Mouse (Mus musculus) limb, embryonic 12.5 days (tissue): ENCODE measurements around the gene Baz2a. TPM values are rescaled to one million over a fixed set of nuclear protein-coding genes. Genes with fewer than 3 reads are reported as not detected.

Experiments used
- ATAC-seq: fragments of 200-750 bp; cut with Nextera tagmentation; 2 replicates; pipeline ENCODE4 v1.8.0; 2017; ENCODE audit warnings: low read depth, moderate TSS enrichment; ENCODE audit not compliant: insufficient number of reproducible peaks, insufficient read depth, low FRiP score, low TSS enrichment
- H3K27ac ChIP-seq: fragments of 300-500 bp; sonication (generic); 2 replicates; pipeline ENCODE4 v1.5.1; 2016; ENCODE audit warnings: mild to moderate bottlenecking, moderate library complexity
- H3K27me3 ChIP-seq: fragments of 300-500 bp; sonication (generic); 2 replicates; pipeline ENCODE4 v1.6.1; 2016; ENCODE audit warnings: mild to moderate bottlenecking, moderate library complexity
- H3K36me3 ChIP-seq: fragments of 300-500 bp; sonication (generic); 2 replicates; pipeline ENCODE4 v1.6.1; 2016; ENCODE audit warnings: mild to moderate bottlenecking, moderate library complexity
- H3K4me1 ChIP-seq: fragments of 300-500 bp; sonication (generic); replicated peaks from 2 replicates; pipeline ENCODE4 v1.6.1; 2016
- H3K4me2 ChIP-seq: fragments of 300-500 bp; sonication (generic); 2 replicates; pipeline ENCODE4 v1.6.1; 2016; ENCODE audit warnings: mild to moderate bottlenecking, moderate library complexity
- H3K4me3 ChIP-seq: fragments of 300-500 bp; sonication (generic); replicated peaks from 2 replicates; pipeline ENCODE4 v1.5.1; 2016; ENCODE audit warnings: mild to moderate bottlenecking
- H3K9ac ChIP-seq: fragments of 300-500 bp; sonication (generic); replicated peaks from 2 replicates; pipeline ENCODE4 v1.6.1; 2016; ENCODE audit warnings: mild to moderate bottlenecking, moderate library complexity
- H3K9me3 ChIP-seq: fragments of 300-500 bp; sonication (generic); 2 replicates; pipeline ENCODE4 v1.6.1; 2016; ENCODE audit warnings: mild to moderate bottlenecking, moderate library complexity
- WGBS: fragments of 180-500 bp; shearing (Covaris S2); methylation state at CpG from one replicate; pipeline ENCODE4 v1.1.7; 2016; 5-methylcytosine and 5-hydroxymethylcytosine counted together
- polyA plus RNA-seq: library from polyadenylated mRNA; unstranded; fragments of >200 nt; fragmentation: Nextera tagmentation; extraction: Ambion mirVana; gene quantifications from 2 replicates; pipeline ENCODE4 v1.2.1, GENCODE M21; 2016

Gene Baz2a
- polyA plus RNA-seq, 1 experiment from 2014 or later, result 8.6 TPM

DNA sequence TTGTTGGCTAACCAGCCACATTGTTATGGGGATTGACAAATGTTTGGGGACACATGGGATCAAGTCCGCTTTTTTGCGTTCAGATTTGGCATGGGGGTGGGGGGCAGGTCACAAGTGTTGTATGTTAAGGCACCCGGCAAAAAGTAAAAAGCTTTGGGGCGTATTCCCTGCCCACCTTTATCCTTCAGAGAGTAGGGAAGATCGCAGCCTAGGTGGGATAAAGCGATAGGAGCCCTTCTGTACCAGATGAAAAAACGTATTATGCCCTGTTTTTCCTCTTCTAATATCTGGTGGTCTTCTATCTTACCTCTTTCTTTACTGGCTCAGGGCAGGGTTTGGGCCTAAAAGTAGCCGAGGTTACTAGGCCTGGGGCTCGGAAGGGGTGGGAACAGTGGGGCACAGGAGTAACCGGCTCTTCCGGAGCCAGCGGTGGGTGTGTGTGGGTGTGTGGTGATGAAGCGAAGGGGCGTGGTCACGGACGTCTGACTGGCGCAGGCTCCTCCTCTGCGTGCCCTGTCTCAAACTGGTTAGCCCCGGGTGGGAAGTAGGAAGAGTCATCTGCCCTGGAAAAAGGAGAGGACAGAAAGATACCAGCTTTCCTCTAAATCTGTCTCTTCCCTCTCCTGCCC lies 3.1 kb downstream of the Baz2a start:
- peak overlapping the region; percentile 45 for H3K27ac ChIP-seq
- peaks cover 52% of the 10 kb centered on the region for H3K4me1 ChIP-seq
- H3K9me3 ChIP-seq, result no peaks in the 10 kb centered on the region
- ATAC-seq, result peak; percentile 34; the same call in 1 of the 2 replicates
- H3K27me3 ChIP-seq, result no peaks in the 10 kb centered on the region
- WGBS, result 14% methylated on average over 19 of the region's 19 CpGs
- peak overlapping the region; percentile 85 for H3K4me3 ChIP-seq
- peaks cover 10% of the 10 kb centered on the region for H3K36me3 ChIP-seq
- peak overlapping the region; percentile 85 for H3K4me2 ChIP-seq
- H3K9ac ChIP-seq, result peak overlapping the region; percentile 27; the same call in 1 of the 2 replicates

DNA sequence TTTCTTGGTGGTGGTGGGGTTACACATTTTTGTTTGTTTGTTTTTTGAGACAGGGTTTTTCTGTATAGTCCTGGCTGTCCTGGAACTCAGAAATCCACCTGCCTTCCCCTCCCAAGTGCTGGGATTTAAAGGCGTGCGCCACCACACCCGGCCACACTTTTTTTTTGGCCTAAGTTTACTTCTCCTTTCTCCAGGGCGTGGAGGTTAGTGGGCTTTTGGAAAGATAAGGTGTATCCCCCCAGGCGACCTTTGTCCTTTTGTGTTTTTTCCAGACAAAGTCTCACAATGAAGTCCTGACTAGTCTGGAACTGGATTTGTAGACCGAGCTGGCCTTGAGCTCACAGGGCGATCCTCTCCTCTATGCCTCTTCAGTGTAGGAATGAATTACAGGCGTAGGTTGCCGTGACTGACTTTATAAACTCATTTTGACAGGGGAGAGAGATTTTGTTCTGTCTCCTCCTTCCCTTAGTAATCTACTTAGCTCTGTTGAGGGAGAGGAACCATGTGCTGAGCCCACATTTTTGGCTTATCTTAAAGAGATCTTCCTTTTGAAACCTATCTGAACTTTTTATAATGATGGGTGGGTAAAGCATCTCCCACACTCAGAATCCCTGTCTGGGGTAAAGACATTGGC lies 3.7 kb downstream of the Baz2a start:
- no peaks in the 10 kb centered on the region for H3K9me3 ChIP-seq
- H3K36me3 ChIP-seq, result peaks cover 4% of the 10 kb centered on the region
- peak overlapping the region; percentile 85; the same call in 1 of the 2 replicates for H3K4me3 ChIP-seq
- WGBS, result 38% methylated on average over 9 of the region's 9 CpGs
- H3K4me1 ChIP-seq, result peaks cover 52% of the 10 kb centered on the region
- H3K27ac ChIP-seq, result peak overlapping the region; percentile 45
- no peak for ATAC-seq
- H3K27me3 ChIP-seq, result no peaks in the 10 kb centered on the region
- H3K4me2 ChIP-seq, result peak overlapping the region; percentile 85
- no peak overlapping the region for H3K9ac ChIP-seq

GRCm38 (mm10) chr10:128096313-128096692 lies 4.9 kb downstream of the Baz2a start:
- WGBS, result 17% methylated on average over 4 of the region's 4 CpGs
- H3K4me3 ChIP-seq, result peak overlapping the region; percentile 100
- ATAC-seq, result no peak
- H3K27me3 ChIP-seq, result no peaks in the 10 kb centered on the region
- 0 out of 2 replicates have a peak, but pooled peaks cover 4% of the 10 kb centered on the region for H3K36me3 ChIP-seq
- no peaks in the 10 kb centered on the region for H3K9me3 ChIP-seq
- H3K4me1 ChIP-seq, result peaks cover 46% of the 10 kb centered on the region
- no peak overlapping the region for H3K9ac ChIP-seq
- H3K27ac ChIP-seq, result no peak overlapping the region
- peak overlapping the region; percentile 85 for H3K4me2 ChIP-seq

DNA sequence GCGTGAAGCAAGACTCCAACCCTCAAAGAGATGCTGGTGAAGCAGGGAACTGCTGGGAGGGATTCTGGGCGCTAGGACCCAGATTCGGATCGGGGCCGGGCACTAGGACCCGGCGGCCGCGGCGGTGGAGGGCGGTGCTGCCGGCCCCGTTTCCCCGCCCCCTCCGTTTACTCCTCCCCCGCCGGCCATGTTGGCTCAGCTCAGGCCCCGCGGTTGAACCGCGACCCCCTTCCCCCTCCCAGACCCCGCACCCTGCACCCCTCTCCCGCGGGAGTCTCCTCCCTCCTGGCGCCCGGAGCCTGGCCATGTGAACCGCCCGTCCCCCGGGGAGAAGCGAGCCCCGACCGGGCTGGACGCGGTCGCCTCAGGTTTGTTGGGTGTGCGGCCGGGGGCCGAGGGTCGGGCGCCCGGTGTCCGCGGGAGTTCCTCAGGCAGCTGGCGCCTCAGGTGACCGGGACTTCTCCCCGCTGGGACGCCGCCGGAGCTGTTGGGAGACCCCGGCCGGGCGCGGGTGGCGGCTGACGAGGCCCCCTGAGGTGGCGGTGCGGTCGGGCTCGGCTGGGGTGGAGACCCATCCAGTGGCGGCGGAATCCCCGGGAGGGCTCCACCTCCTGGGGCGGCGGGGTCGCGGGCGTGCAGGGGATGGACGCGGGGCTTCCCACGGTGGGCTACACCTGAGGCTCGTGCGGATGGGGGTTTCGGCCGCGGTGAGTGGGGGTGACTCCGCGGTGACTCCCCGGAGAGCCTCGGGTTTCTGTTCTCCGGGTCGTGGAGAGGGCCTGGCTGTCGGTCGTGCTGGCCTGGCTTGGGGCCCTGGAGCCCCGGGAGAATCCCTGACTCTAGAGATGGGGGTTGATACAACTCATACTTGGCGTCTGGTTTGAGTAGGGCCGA lies 5.6 kb downstream of the Baz2a start:
- Histone ChIP-seq H3K4me2 (peak overlapping the region; percentile 85), H3K27me3 (no peaks in the 10 kb centered on the region), H3K36me3 (0 out of 2 replicates have a peak, but pooled peaks cover 4% of the 10 kb centered on the region), H3K4me3 (peak overlapping the region; percentile 100), H3K9me3 (no peaks in the 10 kb centered on the region), H3K27ac (peak overlapping the region; percentile 82), H3K4me1 (peaks cover 40% of the 10 kb centered on the region), H3K9ac (peak overlapping the region; percentile 93)
- WGBS, result under 1% methylated on average over 73 of the region's 86 CpGs
- ATAC-seq, result peak; percentile 73

GRCm38 (mm10) chr10:128097587-128097971 lies 6.2 kb downstream of the Baz2a start:
- Histone ChIP-seq H3K36me3 (0 out of 2 replicates have a peak, but pooled peaks cover 4% of the 10 kb centered on the region), H3K27me3 (no peaks in the 10 kb centered on the region), H3K4me3 (peak overlapping the region; percentile 100), H3K4me1 (peaks cover 35% of the 10 kb centered on the region), H3K9ac (peak overlapping the region; percentile 93), H3K27ac (peak overlapping the region; percentile 82), H3K9me3 (no peaks in the 10 kb centered on the region), H3K4me2 (peak overlapping the region; percentile 85)
- 0% methylated on average over 13 of the region's 13 CpGs for WGBS
- ATAC-seq, result no peak

- Histone ChIP-seq H3K36me3 (peaks cover 68% of the 10 kb centered on the region), H3K9me3 (no peaks in the 10 kb centered on the region), H3K27ac (no peak overlapping the region), H3K27me3 (no peaks in the 10 kb centered on the region), H3K4me1 (no peaks in the 10 kb centered on the region), H3K4me2 (no peak overlapping the region), H3K9ac (no peak overlapping the region), H3K4me3 (no peak overlapping the region)
- no peak for ATAC-seq
- WGBS, result 90% methylated on average over 4 of the region's 4 CpGs
Observed at GRCm38 (mm10) chr10:128110103-128110761, 18.9 kb downstream of the Baz2a start.

GRCm38 (mm10) chr10:128111227-128111626 lies 19.9 kb downstream of the Baz2a start:
- Histone ChIP-seq H3K27me3 (no peaks in the 10 kb centered on the region), H3K4me2 (no peak overlapping the region), H3K36me3 (peaks cover 78% of the 10 kb centered on the region), H3K4me3 (no peak overlapping the region), H3K4me1 (no peaks in the 10 kb centered on the region), H3K9me3 (no peaks in the 10 kb centered on the region), H3K9ac (no peak overlapping the region), H3K27ac (no peak overlapping the region)
- ATAC-seq, result no peak

DNA sequence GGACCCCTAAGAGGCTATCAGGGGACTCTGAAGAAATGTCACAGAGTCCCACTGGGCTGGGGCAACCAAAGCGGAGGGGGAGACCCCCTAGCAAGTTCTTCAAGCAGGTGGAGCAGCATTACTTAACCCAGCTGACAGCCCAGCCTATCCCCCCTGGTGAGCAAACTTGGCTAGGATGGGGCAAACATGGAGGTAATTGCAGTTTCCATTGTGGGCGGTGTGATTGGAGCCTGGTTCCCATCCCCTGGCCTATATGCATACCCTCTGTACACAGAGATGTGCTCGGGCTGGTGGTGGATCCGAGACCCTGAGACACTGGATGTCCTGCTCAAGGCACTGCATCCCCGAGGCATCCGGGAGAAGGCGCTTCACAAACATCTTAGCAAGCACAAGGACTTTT lies 32.5 kb downstream of the Baz2a start:
- H3K27ac ChIP-seq, result no peak overlapping the region
- no peak overlapping the region for H3K4me3 ChIP-seq
- H3K9me3 ChIP-seq, result no peaks in the 10 kb centered on the region
- no peaks in the 10 kb centered on the region for H3K27me3 ChIP-seq
- no peaks in the 10 kb centered on the region for H3K4me1 ChIP-seq
- peaks cover 96% of the 10 kb centered on the region for H3K36me3 ChIP-seq
- no peak overlapping the region for H3K4me2 ChIP-seq
- no peak for ATAC-seq
- H3K9ac ChIP-seq, result no peak overlapping the region
- 92% methylated on average over 7 of the region's 7 CpGs for WGBS

- Histone ChIP-seq H3K9me3 (no peaks in the 10 kb centered on the region), H3K4me1 (no peaks in the 10 kb centered on the region), H3K27me3 (no peaks in the 10 kb centered on the region), H3K9ac (no peak overlapping the region), H3K4me2 (no peak overlapping the region), H3K27ac (no peak overlapping the region), H3K4me3 (no peak overlapping the region), H3K36me3 (peaks cover 94% of the 10 kb centered on the region)
- 91% methylated on average over 9 of the region's 9 CpGs for WGBS
- no peak for ATAC-seq
Observed at GRCm38 (mm10) chr10:128124831-128125230, 33.5 kb downstream of the Baz2a start.

- no peak overlapping the region for H3K27ac ChIP-seq
- no peaks in the 10 kb centered on the region for H3K9me3 ChIP-seq
- 91% methylated on average over 14 of the region's 14 CpGs for WGBS
- no peaks in the 10 kb centered on the region for H3K4me1 ChIP-seq
- no peak overlapping the region for H3K9ac ChIP-seq
- peaks cover 94% of the 10 kb centered on the region for H3K36me3 ChIP-seq
- ATAC-seq, result no peak
- H3K27me3 ChIP-seq, result no peaks in the 10 kb centered on the region
- H3K4me2 ChIP-seq, result no peak overlapping the region
- H3K4me3 ChIP-seq, result no peak overlapping the region
Observed at GRCm38 (mm10) chr10:128125951-128126350, 34.6 kb downstream of the Baz2a start.

GRCm38 (mm10) chr10:128127497-128127896 lies 36.1 kb downstream of the Baz2a start:
- Histone ChIP-seq H3K4me2 (no peak overlapping the region), H3K27me3 (no peaks in the 10 kb centered on the region), H3K36me3 (peaks cover 94% of the 10 kb centered on the region), H3K27ac (0 out of 2 replicates have a peak overlapping the region, but pooled peaks have one; percentile 9), H3K4me3 (no peak overlapping the region), H3K9ac (no peak overlapping the region), H3K4me1 (no peaks in the 10 kb centered on the region), H3K9me3 (no peaks in the 10 kb centered on the region)
- no peak for ATAC-seq
- 82% methylated on average over 5 of the region's 5 CpGs for WGBS
